Mouse (Mus musculus) heart, embryonic 13.5 days (tissue): ENCODE data around the gene Mob1a. TPM values are rescaled to one million over a fixed set of nuclear protein-coding genes. Genes with fewer than 3 reads are reported as not detected.

Experiments
- ATAC-seq: fragments of 200-750 bp; cut with Nextera tagmentation; 2 replicates; pipeline ENCODE4 v1.8.0; 2017; ENCODE audit warnings: moderate TSS enrichment; ENCODE audit not compliant: insufficient number of reproducible peaks, low FRiP score, low TSS enrichment; ENCODE audit errors: extremely low read depth
- H3K27ac ChIP-seq: fragments of 300-500 bp; sonication (generic); replicated peaks from 2 replicates; pipeline ENCODE4 v1.5.1; 2015; ENCODE audit warnings: moderate library complexity, mild to moderate bottlenecking, inconsistent platforms
- H3K27me3 ChIP-seq: fragments of 300-500 bp; sonication (generic); replicated peaks from 2 replicates; pipeline ENCODE4 v1.6.1; 2015; ENCODE audit warnings: mild to moderate bottlenecking, inconsistent platforms
- H3K36me3 ChIP-seq: fragments of 300-500 bp; sonication (generic); 2 replicates; pipeline ENCODE4 v1.6.1; 2015; ENCODE audit warnings: mild to moderate bottlenecking, inconsistent platforms
- H3K4me1 ChIP-seq: fragments of 300-500 bp; sonication (generic); 2 replicates; pipeline ENCODE4 v1.6.1; 2015; ENCODE audit warnings: inconsistent platforms
- H3K4me2 ChIP-seq: fragments of 300-500 bp; sonication (generic); 2 replicates; pipeline ENCODE4 v1.6.1; 2015; ENCODE audit warnings: inconsistent platforms, mild to moderate bottlenecking, moderate library complexity
- H3K4me3 ChIP-seq: fragments of 300-500 bp; sonication (generic); 2 replicates; pipeline ENCODE4 v1.5.1; 2015; ENCODE audit warnings: moderate library complexity, mild to moderate bottlenecking, inconsistent platforms
- H3K9ac ChIP-seq: fragments of 300-500 bp; sonication (generic); 2 replicates; pipeline ENCODE4 v1.6.1; 2015; ENCODE audit warnings: inconsistent platforms, mild to moderate bottlenecking, moderate library complexity
- H3K9me3 ChIP-seq: fragments of 300-500 bp; sonication (generic); 2 replicates; pipeline ENCODE4 v1.6.1; 2016; ENCODE audit warnings: inconsistent platforms
- WGBS: fragments of 180-500 bp; shearing (Covaris S2); methylation state at CpG from one replicate; pipeline ENCODE4 v1.1.7; 2015; ENCODE audit warnings: mixed read lengths; 5-methylcytosine and 5-hydroxymethylcytosine counted together
- polyA plus RNA-seq: library from polyadenylated mRNA; unstranded; fragments of >200 nt; fragmentation: Nextera tagmentation; extraction: Ambion mirVana; gene quantifications from 2 replicates; pipeline ENCODE4 v1.2.1, GENCODE M21; 2015

Mob1a gene
- polyA plus RNA-seq: 30.4 and 30.7 TPM in 2 replicates

DNA sequence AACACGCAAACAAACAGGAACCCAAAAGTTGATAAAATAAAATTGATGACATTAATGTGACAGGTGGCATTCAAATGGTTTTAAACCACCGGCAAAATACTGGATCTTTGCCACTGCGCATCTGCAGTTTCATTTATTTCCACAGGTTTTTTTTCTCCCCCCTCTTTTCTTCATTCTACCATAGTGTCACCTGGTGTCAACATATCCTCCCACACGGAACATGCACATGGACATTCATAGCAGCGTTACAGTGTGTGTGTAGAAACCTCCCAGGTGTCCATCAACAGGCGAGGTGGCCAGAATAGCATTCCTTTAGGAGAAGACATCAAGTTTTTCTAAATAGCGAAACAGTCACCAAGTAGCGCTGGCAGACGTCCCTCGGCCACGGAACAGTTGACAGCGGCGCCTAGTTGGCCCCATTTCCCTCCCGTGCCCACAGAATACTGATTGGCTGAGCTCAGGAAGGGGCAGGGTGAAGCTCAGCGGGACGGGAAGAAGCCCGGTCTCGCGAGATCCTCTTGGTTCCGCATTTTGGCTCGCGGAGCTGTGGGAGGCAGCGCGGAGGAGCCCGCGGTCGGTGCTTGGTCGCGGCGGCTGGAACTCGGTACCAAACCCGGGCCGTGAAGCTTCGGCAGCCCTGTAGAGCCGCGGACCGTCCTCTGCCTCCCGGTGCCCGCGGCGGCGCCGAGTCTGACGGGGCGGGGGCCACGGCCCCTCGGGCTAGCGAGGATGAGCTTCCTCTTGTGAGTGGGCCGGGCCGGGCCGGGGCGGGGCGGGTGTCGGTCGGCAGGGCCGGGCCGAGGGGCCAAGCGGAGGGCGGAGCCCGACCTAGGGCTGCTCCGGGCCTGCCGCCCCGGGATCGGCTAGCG, at the start of gene Mob1a, which contains the start of gene Mthfd2:
Gene Mob1a, plus strand, starts transcription at position 492 of the 869 bp plus-strand sequence.
Gene Mthfd2, minus strand, starts transcription at position 384 of the 869 bp plus-strand sequence.
- ATAC-seq: peak; percentile 96

GRCm38 (mm10) chr6:83277151-83277550, 48.7 kb upstream of the Mob1a start:
- no peaks in the 10 kb centered on the region; the same call in 1 of the 2 replicates for H3K9me3 ChIP-seq
- H3K4me2 ChIP-seq: no peak overlapping the region
- WGBS: 62% methylated on average over 13 of the region's 13 CpGs
- H3K4me1 ChIP-seq: no peaks in the 10 kb centered on the region
- no peak overlapping the region for H3K27ac ChIP-seq
- H3K36me3 ChIP-seq: no peaks in the 10 kb centered on the region
- no peak overlapping the region for H3K4me3 ChIP-seq
- peaks cover 18% of the 10 kb centered on the region; the same call in 1 of the 2 replicates for H3K27me3 ChIP-seq
- no peak for ATAC-seq
- H3K9ac ChIP-seq: no peak overlapping the region

More for the DNA sequence above, at the start of gene Mob1a, which contains the start of gene Mthfd2:
- 1% methylated on average over 52 of the region's 65 CpGs for WGBS
- Histone ChIP-seq H3K9ac (peak within 1 kb of the TSS; percentile 95), H3K4me1 (peaks cover 22% of the 10 kb centered on the region), H3K4me2 (peak within 1 kb of the TSS; percentile 88), H3K36me3 (peaks cover 24% of the 10 kb centered on the region), H3K27me3 (no peaks in the 10 kb centered on the region), H3K9me3 (no peaks in the 10 kb centered on the region), H3K27ac (peak within 1 kb of the TSS; percentile 95), H3K4me3 (peak within 1 kb of the TSS; percentile 70)

- no peak overlapping the region for H3K4me2 ChIP-seq
- H3K4me3 ChIP-seq: no peak overlapping the region
- ATAC-seq: no peak
- H3K9ac ChIP-seq: no peak overlapping the region
- H3K27ac ChIP-seq: no peak overlapping the region
- no peaks in the 10 kb centered on the region for H3K36me3 ChIP-seq
- no peaks in the 10 kb centered on the region for H3K4me1 ChIP-seq
- peaks cover 18% of the 10 kb centered on the region; the same call in 1 of the 2 replicates for H3K27me3 ChIP-seq
- no peaks in the 10 kb centered on the region; the same call in 1 of the 2 replicates for H3K9me3 ChIP-seq
- WGBS: 16% methylated on average over 2 of the region's 2 CpGs
Observed at GRCm38 (mm10) chr6:83278881-83279280, 46.9 kb upstream of the Mob1a start.

GRCm38 (mm10) chr6:83280256-83280955, 45.4 kb upstream of the Mob1a start:
- Histone ChIP-seq H3K27ac (no peak overlapping the region), H3K36me3 (no peaks in the 10 kb centered on the region), H3K4me1 (no peaks in the 10 kb centered on the region), H3K27me3 (peaks cover 22% of the 10 kb centered on the region; the same call in 1 of the 2 replicates), H3K9ac (no peak overlapping the region), H3K4me3 (no peak overlapping the region), H3K9me3 (no peaks in the 10 kb centered on the region; the same call in 1 of the 2 replicates), H3K4me2 (no peak overlapping the region)
- WGBS: 80% methylated on average over 8 of the region's 8 CpGs
- ATAC-seq: no peak

DNA sequence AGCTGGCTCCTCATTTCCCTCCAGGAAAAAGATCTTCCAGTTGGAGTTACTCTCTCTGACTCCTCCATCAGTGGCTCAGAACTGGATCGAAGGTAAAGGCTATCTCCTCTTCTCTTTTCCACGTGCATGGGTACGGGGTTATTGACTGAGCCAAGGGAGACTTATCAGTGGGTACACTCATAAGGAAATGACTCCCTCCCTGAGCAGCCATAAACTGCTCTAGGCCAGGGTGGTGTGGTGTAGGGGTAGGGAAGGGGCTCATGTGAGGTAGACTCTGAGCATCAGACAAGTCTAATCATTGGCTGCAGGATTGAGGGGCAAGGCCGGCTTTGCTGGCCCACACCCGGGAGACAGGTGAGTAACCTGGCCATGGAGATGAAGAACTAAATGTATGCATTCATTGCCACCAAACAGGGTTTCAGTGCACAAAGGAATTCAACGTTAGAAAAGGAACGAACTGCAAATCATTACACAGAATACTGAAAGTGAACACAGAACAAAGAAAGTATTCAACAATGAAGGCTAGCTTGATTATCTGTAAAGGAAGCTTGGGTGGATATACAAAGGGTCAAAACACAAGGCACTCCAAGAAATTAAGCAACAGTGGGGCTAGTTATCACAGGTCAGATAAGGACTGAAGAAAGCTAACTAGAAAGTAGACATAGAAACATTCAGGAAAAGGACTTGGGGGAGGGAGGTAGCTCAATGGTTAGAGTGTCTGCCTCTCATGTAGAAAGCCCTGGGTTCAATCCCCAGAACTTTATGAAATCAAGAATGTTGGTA, 25.2 kb upstream of the Mob1a start:
- Histone ChIP-seq H3K27ac (no peak overlapping the region), H3K27me3 (no peaks in the 10 kb centered on the region), H3K9me3 (no peaks in the 10 kb centered on the region), H3K4me3 (no peak overlapping the region), H3K9ac (no peak overlapping the region), H3K4me1 (no peaks in the 10 kb centered on the region), H3K4me2 (no peak overlapping the region), H3K36me3 (peaks cover 6% of the 10 kb centered on the region; the same call in 1 of the 2 replicates)
- WGBS: 66% methylated on average over 7 of the region's 7 CpGs
- no peak for ATAC-seq

DNA sequence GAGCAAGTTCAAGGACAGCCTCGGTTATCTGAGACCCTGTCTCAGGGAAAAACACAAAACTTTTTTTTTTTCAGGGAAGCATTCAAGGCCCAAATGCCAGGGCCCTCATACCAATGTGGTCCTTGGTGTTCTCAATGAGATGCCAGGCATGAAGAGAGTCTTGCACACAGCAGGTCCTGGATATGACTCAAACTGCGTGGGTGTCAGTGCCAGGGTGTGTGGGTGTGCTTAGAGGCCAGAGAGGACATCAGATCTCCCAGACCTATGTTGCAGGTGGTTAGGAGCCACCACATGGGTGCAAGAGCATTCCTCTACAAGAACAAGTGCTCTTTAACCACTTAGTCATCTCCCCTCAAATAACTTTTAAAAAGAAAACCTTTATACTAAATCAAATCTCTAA, 24.5 kb upstream of the Mob1a start:
- Histone ChIP-seq H3K4me2 (no peak overlapping the region), H3K4me1 (no peaks in the 10 kb centered on the region), H3K9ac (no peak overlapping the region), H3K4me3 (no peak overlapping the region), H3K27ac (no peak overlapping the region), H3K9me3 (no peaks in the 10 kb centered on the region), H3K27me3 (no peaks in the 10 kb centered on the region), H3K36me3 (peaks cover 12% of the 10 kb centered on the region)
- 75% methylated on average over 2 of the region's 2 CpGs for WGBS
- no peak for ATAC-seq

- H3K9me3 ChIP-seq: no peaks in the 10 kb centered on the region
- H3K27me3 ChIP-seq: no peaks in the 10 kb centered on the region
- peaks cover 22% of the 10 kb centered on the region for H3K36me3 ChIP-seq
- H3K4me1 ChIP-seq: no peaks in the 10 kb centered on the region
- no peak overlapping the region for H3K27ac ChIP-seq
- ATAC-seq: no peak
- WGBS: 71% methylated on average over 5 of the region's 5 CpGs
- no peak overlapping the region for H3K4me2 ChIP-seq
- H3K4me3 ChIP-seq: no peak overlapping the region
- no peak overlapping the region for H3K9ac ChIP-seq
Observed at GRCm38 (mm10) chr6:83302264-83302663, 23.6 kb upstream of the Mob1a start.

- 92% methylated on average over 7 of the region's 7 CpGs for WGBS
- Histone ChIP-seq H3K4me1 (no peaks in the 10 kb centered on the region), H3K4me2 (no peak overlapping the region), H3K4me3 (no peak overlapping the region), H3K9me3 (no peaks in the 10 kb centered on the region), H3K36me3 (peaks cover 71% of the 10 kb centered on the region), H3K27ac (no peak overlapping the region), H3K9ac (no peak overlapping the region), H3K27me3 (no peaks in the 10 kb centered on the region)
- ATAC-seq: no peak
Observed at GRCm38 (mm10) chr6:83309017-83309416, 16.8 kb upstream of the Mob1a start.

DNA sequence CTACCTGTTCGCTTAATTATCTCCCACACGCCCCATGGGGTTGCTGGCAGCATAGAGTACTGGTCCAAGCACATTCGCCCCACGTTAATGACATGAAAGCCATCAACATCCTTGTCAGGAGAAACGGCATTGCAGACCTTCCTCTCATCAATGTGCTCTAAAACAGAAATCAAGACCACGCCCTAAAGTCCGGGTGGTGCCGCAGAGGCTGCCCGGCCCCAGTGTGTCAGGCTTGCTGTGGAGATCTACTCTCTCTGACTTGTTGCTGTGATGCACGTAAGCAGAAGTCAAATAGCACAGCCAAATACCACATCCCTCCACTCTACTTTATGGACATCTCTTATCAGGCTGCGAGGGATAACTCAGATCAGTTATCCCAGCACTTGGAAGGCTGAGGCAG, 14.6 kb upstream of the Mob1a start:
- peaks cover 59% of the 10 kb centered on the region for H3K36me3 ChIP-seq
- ATAC-seq: no peak
- H3K9me3 ChIP-seq: no peaks in the 10 kb centered on the region
- 84% methylated on average over 11 of the region's 11 CpGs for WGBS
- no peak overlapping the region for H3K27ac ChIP-seq
- H3K4me2 ChIP-seq: no peak overlapping the region
- no peak overlapping the region for H3K9ac ChIP-seq
- H3K4me3 ChIP-seq: no peak overlapping the region
- peaks cover 4% of the 10 kb centered on the region; the same call in 1 of the 2 replicates for H3K4me1 ChIP-seq
- H3K27me3 ChIP-seq: no peaks in the 10 kb centered on the region

GRCm38 (mm10) chr6:83312021-83312420, 13.8 kb upstream of the Mob1a start:
- Histone ChIP-seq H3K27me3 (no peaks in the 10 kb centered on the region), H3K9ac (no peak overlapping the region), H3K4me3 (no peak overlapping the region), H3K36me3 (peaks cover 51% of the 10 kb centered on the region), H3K4me1 (peaks cover 12% of the 10 kb centered on the region), H3K27ac (no peak overlapping the region), H3K9me3 (no peaks in the 10 kb centered on the region), H3K4me2 (no peak overlapping the region)
- ATAC-seq: no peak
- 70% methylated on average over 7 of the region's 7 CpGs for WGBS

GRCm38 (mm10) chr6:83312514-83312913, 13.3 kb upstream of the Mob1a start:
- 66% methylated on average over 8 of the region's 8 CpGs for WGBS
- Histone ChIP-seq H3K4me1 (peaks cover 12% of the 10 kb centered on the region), H3K9me3 (no peaks in the 10 kb centered on the region), H3K27ac (no peak overlapping the region), H3K4me2 (no peak overlapping the region), H3K4me3 (no peak overlapping the region), H3K36me3 (peaks cover 47% of the 10 kb centered on the region), H3K9ac (no peak overlapping the region), H3K27me3 (no peaks in the 10 kb centered on the region)
- ATAC-seq: no peak
